Mouse (Mus musculus) left cerebral cortex, postnatal 36 days (tissue): ENCODE results near the gene Lhx8. TPM values are rescaled to one million over a fixed set of nuclear protein-coding genes. Genes with fewer than 3 reads are reported as not detected.
A peak's percentile ranks its signal among the peaks of the same experiment; 100 is the strongest.

Experiments
- DNase-seq, 2 experiments: peaks; one replicate each; pipeline ENCODE4 v3.0.0; 2021 to 2022; ENCODE audit warnings: low spot score in 2 of 2, mixed read lengths in 1 of 2
- intact Hi-C: fragments of 180-260 bp; cut with DNase I; formaldehyde crosslinking; loops from one replicate; pipeline ENCODE4 v1.15.1; 2025
- total RNA-seq, 2 experiments: library from RNA; stranded (reverse); gene quantifications; 2 replicates each; pipeline ENCODE4 v1.2.3; 2021

The Lhx8 gene
- total RNA-seq, 2 experiments from 2014 or later: 0.25 to 1.6 TPM

DNA sequence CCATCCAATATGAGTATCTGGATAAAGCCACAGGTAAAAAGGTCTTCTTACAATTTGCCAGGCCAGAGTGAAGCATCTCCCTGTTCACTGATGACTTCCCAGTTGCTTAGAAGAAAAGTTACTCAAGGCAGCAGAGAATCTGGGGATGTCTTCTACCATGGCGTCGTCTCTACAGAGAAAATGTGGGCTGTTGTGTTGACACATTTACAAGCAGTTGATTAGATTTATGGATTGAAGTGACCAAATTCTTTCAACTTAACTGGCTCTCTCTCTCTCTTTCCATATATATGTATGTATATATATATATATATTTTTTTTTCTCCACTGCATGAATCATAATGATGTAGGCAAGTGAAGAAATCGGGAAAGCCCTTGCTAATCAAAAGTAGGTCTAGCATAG lies 55.8 kb downstream of the Lhx8 start:
- no peak for DNase-seq
- intact Hi-C loops: no loop called here

DNA sequence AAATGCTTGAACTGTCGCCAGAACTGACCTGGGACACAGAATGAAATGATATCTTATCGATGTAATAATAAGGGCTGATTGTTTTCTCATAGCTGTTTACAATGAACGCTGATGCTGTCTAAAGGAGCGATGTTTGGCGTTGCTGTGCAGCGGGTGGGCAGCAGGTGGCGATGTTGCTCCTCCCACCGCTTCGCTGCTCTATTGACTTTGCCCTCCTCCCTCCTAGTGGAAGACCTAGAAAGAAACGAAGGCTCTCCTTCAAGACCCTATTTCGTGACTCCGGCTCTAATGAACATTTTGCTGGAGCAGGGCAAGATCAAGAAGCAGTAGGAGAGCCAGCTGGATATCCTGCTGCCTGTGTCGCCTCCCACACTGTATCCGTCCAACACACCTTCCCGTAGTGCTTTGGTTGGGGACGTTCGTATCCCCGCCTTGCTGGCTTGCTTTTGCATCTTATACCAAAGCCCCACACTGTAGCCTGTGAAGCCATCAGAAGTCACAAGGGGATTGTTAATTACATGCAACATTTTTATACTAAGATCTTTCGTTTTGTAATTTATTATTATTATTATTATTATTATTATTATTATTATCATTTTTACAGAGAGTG lies 60.6 kb downstream of the Lhx8 start:
- intact Hi-C loops: loop anchor here (1.0 kb wide), 1 partner anchor 302 kb away; no protein-coding TSS in a partner anchor
- DNase-seq: peak; percentile 69

DNA sequence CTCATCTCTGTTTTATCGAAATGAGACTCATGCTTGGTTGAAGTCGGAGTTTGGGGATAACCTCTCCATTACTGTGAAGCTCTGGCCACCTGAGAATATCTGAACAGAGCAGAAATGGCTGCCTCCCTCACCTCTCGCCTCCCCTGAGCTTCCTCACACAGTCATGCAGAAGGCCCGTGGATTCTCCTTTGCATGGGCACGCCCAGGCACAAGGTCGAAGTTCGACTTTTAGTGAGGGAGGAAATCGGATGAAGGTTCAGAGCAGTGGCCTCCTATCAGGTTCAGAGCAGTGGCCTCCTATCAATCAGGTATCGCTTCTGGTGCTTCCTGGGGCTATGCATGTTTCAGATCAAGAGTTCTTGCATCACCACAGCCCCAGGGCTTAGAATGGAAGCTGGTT lies 62.1 kb downstream of the Lhx8 start:
- intact Hi-C loops: no loop called here

DNA sequence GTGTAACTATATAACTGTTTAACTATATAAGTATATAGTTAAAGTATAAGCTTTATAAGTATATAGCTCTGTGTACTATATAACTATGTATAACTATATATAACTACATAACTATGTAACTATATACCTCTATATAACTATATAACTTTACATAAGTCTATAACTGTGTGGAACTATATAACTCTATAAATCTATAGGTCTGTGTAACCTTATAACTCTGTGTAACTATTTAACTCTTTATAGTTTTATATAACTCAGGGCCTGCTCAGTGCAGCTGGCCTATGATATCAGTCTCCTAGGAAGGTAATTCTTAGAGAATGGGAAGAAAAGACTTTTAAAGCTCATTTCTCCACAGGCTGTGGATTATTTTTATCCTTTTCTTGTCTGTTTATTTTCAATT lies 73.1 kb downstream of the Lhx8 start:
- DNase-seq: no peak
- intact Hi-C loops: no loop called here

More for the DNA sequence above, 62.1 kb downstream of the Lhx8 start:
- no peak for DNase-seq
